Mouse (Mus musculus) C2C12 (cell line): ENCODE data around the gene Cxcr1. TPM values are rescaled to one million over a fixed set of nuclear protein-coding genes. Genes with fewer than 3 reads are reported as not detected.

ENCODE experiments used
- H3K27me3 ChIP-seq: one replicate; pipeline ENCODE4 v1.6.1; 2011; ENCODE audit not compliant: control insufficient read depth, insufficient read depth, insufficient read length
- H3K36me3 ChIP-seq: one replicate; pipeline ENCODE4 v1.6.1; 2011; ENCODE audit not compliant: control insufficient read depth, insufficient read depth
- H3K4me3 ChIP-seq: one replicate; pipeline ENCODE4 v1.5.1; 2011; ENCODE audit warnings: mild to moderate bottlenecking, control low read depth; ENCODE audit not compliant: poor library complexity, insufficient read depth, severe bottlenecking
- H3K79me2 ChIP-seq: one replicate; pipeline ENCODE4 v1.6.1; 2011; ENCODE audit not compliant: control insufficient read depth, insufficient read depth
- H3K79me3 ChIP-seq: one replicate; pipeline ENCODE4 v1.6.1; 2011; ENCODE audit warnings: low read depth, control low read depth
- H3ac ChIP-seq: one replicate; pipeline ENCODE3; 2011; ENCODE audit warnings: low read depth; ENCODE audit not compliant: control insufficient read depth, insufficient read length
- CEBPB ChIP-seq: IDR thresholded peaks from one replicate; pipeline ENCODE4 v1.6.1; 2011; ENCODE audit warnings: low read depth, mild to moderate bottlenecking, control low read depth, moderate library complexity
- CTCF ChIP-seq: IDR thresholded peaks from one replicate; pipeline ENCODE4 v1.5.1; 2011; ENCODE audit not compliant: control insufficient read depth, insufficient read depth, insufficient read length
- FOSL1 ChIP-seq: IDR thresholded peaks from one replicate; pipeline ENCODE4 v1.8.0; 2011; ENCODE audit warnings: mild to moderate bottlenecking, low read length; ENCODE audit not compliant: poor library complexity, insufficient read depth, severe bottlenecking
- MAX ChIP-seq: IDR thresholded peaks from one replicate; pipeline ENCODE4 v1.6.1; 2011; ENCODE audit warnings: mild to moderate bottlenecking, control low read depth
- MYOD1 ChIP-seq: IDR thresholded peaks from one replicate; pipeline ENCODE4 v1.6.1; 2011; ENCODE audit warnings: low read depth; ENCODE audit not compliant: control insufficient read depth, insufficient read length
- MYOG ChIP-seq: IDR thresholded peaks from one replicate; pipeline ENCODE4 v1.6.1; 2011; ENCODE audit not compliant: control insufficient read depth, insufficient read length; ENCODE audit errors: extremely low read depth
- USF1 ChIP-seq: IDR thresholded peaks from one replicate; pipeline ENCODE4 v1.6.1; 2011; ENCODE audit warnings: low read depth, mild to moderate bottlenecking, control low read depth, moderate library complexity
- long read RNA-seq, 2 experiments: library from polyadenylated mRNA; unstranded; transcript quantifications; one replicate each; pipeline ENCODE4 v2.0.0; 2019 to 2020
- polyA plus RNA-seq: library from polyadenylated mRNA; unstranded; fragments of >200 nt; fragmentation: generic; extraction: Trizol; gene quantifications from one replicate; pipeline ENCODE4 v1.2.1, GENCODE M21; 2012; ENCODE audit warnings: missing spikeins

The Cxcr1 gene
- polyA plus RNA-seq, result not detected
- long read RNA-seq, experiment 1, result 0 reads
- long read RNA-seq, experiment 2, result 0 reads

- Histone ChIP-seq H3ac (no peak within 1 kb of the TSS), H3K4me3 (no peak within 1 kb of the TSS), H3K36me3 (no peaks in the 10 kb centered on the region), H3K79me2 (no peaks in the 10 kb centered on the region), H3K79me3 (no peaks in the 10 kb centered on the region), H3K27me3 (peaks cover 23% of the 10 kb centered on the region)
- TF ChIP-seq MYOD1 (no peak), CEBPB (no peak), CTCF (no peak), USF1 (no peak)
These were observed at the start of gene Cxcr1 for GRCm38 (mm10) chr1:74194445-74194844. Cxcr1 (minus strand) TSS chr1:74194631.

DNA sequence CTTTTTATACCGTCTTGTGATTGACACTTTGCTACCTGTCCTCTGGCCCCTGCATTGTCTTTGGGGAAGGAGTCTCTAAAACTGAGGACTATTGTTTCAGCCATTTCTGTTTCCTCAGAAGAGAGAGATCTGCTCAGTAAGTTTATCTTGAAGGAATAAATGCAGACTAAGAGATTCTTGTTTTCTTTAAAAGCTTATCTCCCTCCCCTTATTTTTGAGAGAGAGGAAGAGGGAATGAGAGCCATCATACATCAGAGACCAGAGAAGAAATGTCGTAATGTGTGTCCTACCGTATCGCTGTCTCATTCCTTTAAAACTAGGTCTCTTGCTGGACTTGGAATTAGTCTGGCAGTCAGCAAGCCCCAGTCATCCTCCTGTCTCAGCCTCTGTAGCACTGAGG, 46.4 kb upstream of the Cxcr1 start:
- peaks cover 95% of the 10 kb centered on the region for H3K79me2 ChIP-seq
- TF ChIP-seq CEBPB (no peak), CTCF (no peak), FOSL1 (no peak), MYOD1 (no peak)
- H3K4me3 ChIP-seq, result no peak overlapping the region
- no peaks in the 10 kb centered on the region for H3K27me3 ChIP-seq
- H3K36me3 ChIP-seq, result peaks cover 11% of the 10 kb centered on the region
- H3K79me3 ChIP-seq, result peaks cover 90% of the 10 kb centered on the region
- H3ac ChIP-seq, result peak overlapping the region; percentile 45

- Histone ChIP-seq H3ac (peak overlapping the region; percentile 41), H3K79me2 (peaks cover 89% of the 10 kb centered on the region), H3K4me3 (no peak overlapping the region), H3K27me3 (no peaks in the 10 kb centered on the region), H3K79me3 (peaks cover 85% of the 10 kb centered on the region), H3K36me3 (peaks cover 8% of the 10 kb centered on the region)
- TF ChIP-seq MYOD1, result no peak
These were observed 45.9 kb upstream of the Cxcr1 start for GRCm38 (mm10) chr1:74240311-74240710.

DNA sequence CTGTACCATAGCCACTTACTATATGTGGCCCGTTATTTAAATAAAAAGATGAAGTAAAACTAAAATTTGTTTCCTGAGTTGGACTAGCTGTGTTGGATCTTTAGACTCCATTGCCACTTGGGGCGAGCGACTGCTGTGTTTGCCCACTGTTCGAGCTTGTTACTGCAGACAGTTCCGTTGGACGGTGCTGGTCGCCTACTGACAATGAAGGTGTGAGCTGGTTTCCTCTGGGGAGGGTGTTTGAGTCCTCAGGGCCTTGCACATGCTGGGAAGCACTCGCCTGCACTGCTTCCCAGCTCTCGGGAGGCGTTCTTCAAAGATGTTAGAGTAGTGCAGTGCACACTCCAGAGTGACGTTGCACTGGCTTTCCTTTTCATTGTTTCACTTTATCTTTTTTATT, 45.2 kb upstream of the Cxcr1 start:
- Histone ChIP-seq H3K79me2 (peaks cover 83% of the 10 kb centered on the region), H3ac (peak overlapping the region; percentile 51), H3K79me3 (peaks cover 78% of the 10 kb centered on the region), H3K36me3 (peaks cover 6% of the 10 kb centered on the region), H3K4me3 (peak overlapping the region; percentile 11), H3K27me3 (no peaks in the 10 kb centered on the region)
- TF ChIP-seq USF1 (no peak), MYOG (no peak), CTCF (no peak), FOSL1 (no peak), MYOD1 (no peak), MAX (no peak), CEBPB (no peak)

GRCm38 (mm10) chr1:74239162-74239561, 44.7 kb upstream of the Cxcr1 start:
- no peak for TF ChIP-seq MYOD1
- TF ChIP-seq MAX, result no peak
- no peak for TF ChIP-seq CTCF
- TF ChIP-seq MYOG, result no peak
- TF ChIP-seq FOSL1, result no peak
- no peak for TF ChIP-seq CEBPB
- TF ChIP-seq USF1, result no peak
- peaks cover 73% of the 10 kb centered on the region for H3K79me3 ChIP-seq
- H3K36me3 ChIP-seq, result peaks cover 6% of the 10 kb centered on the region
- H3K27me3 ChIP-seq, result no peaks in the 10 kb centered on the region
- H3K79me2 ChIP-seq, result peaks cover 78% of the 10 kb centered on the region
- peak overlapping the region; percentile 12 for H3ac ChIP-seq
- H3K4me3 ChIP-seq, result peak overlapping the region; percentile 21

- H3ac ChIP-seq, result peak overlapping the region; percentile 68
- no peaks in the 10 kb centered on the region for H3K27me3 ChIP-seq
- peaks cover 68% of the 10 kb centered on the region for H3K79me2 ChIP-seq
- TF ChIP-seq USF1, result no peak
- TF ChIP-seq MYOG, result no peak
- TF ChIP-seq FOSL1, result no peak
- no peak for TF ChIP-seq MAX
- TF ChIP-seq CTCF, result no peak
- TF ChIP-seq CEBPB, result no peak
- TF ChIP-seq MYOD1, result no peak
- peak overlapping the region; percentile 92 for H3K4me3 ChIP-seq
- H3K79me3 ChIP-seq, result peaks cover 63% of the 10 kb centered on the region
- peaks cover 6% of the 10 kb centered on the region for H3K36me3 ChIP-seq
These were observed 43.7 kb upstream of the Cxcr1 start for GRCm38 (mm10) chr1:74238136-74238535.
